Mouse (Mus musculus) thymus, postnatal 25 days (tissue): ENCODE data around the gene Dock7.
"Not testable (repeated sequence)": the region's sequence is repeated elsewhere in the genome, so short reads cannot be mapped to it uniquely, and the experiment has no call there.

ENCODE experiments used
- DNase-seq: peaks from one replicate; pipeline ENCODE4 v3.0.0; 2022

Dock7 gene

GRCm38 (mm10) chr4:98984701-98985100 is 136.0 kb downstream of the Dock7 start:
- no peak for DNase-seq

- not testable (repeated sequence) for DNase-seq
These were observed 140.7 kb downstream of the Dock7 start for GRCm38 (mm10) chr4:98979976-98980375.

GRCm38 (mm10) chr4:98978693-98979092 is 142.0 kb downstream of the Dock7 start:
- no peak for DNase-seq

- not testable (repeated sequence) for DNase-seq
These were observed 142.4 kb downstream of the Dock7 start for GRCm38 (mm10) chr4:98978288-98978687.

GRCm38 (mm10) chr4:98975741-98976140 is 145.0 kb downstream of the Dock7 start:
- no peak for DNase-seq

- no peak for DNase-seq
These were observed 150.8 kb downstream of the Dock7 start for GRCm38 (mm10) chr4:98969946-98970345.

GRCm38 (mm10) chr4:98960243-98960642 is 160.5 kb downstream of the Dock7 start:
- DNase-seq: no peak

GRCm38 (mm10) chr4:98955986-98956385 is 164.7 kb downstream of the Dock7 start:
- DNase-seq: no peak

- no peak for DNase-seq
These were observed 170.2 kb downstream of the Dock7 start for GRCm38 (mm10) chr4:98950563-98950962.

- DNase-seq: not testable (repeated sequence)
These were observed 182.5 kb downstream of the Dock7 start for GRCm38 (mm10) chr4:98938210-98938609.

- DNase-seq: no peak
These were observed 184.7 kb downstream of the Dock7 start for GRCm38 (mm10) chr4:98936036-98936435.

GRCm38 (mm10) chr4:98925250-98925781 is 195.4 kb downstream of the Dock7 start:
- peak; percentile 12 for DNase-seq

- DNase-seq: no peak
These were observed 195.9 kb downstream of the Dock7 start for GRCm38 (mm10) chr4:98924906-98925178.

GRCm38 (mm10) chr4:98924071-98924905 is 196.4 kb downstream of the Dock7 start:
- DNase-seq: peak; percentile 20

GRCm38 (mm10) chr4:98923568-98924070 is 197.1 kb downstream of the Dock7 start, which contains the start of gene Usp1:
Gene Usp1 (plus strand): TSS chr4:98923810.
- peak; percentile 84 for DNase-seq

- peak; percentile 94 for DNase-seq
These were observed 197.8 kb downstream of the Dock7 start for GRCm38 (mm10) chr4:98922643-98923567.

- DNase-seq: peak; percentile 7
These were observed 198.6 kb downstream of the Dock7 start for GRCm38 (mm10) chr4:98922061-98922642.

- DNase-seq: no peak
These were observed 199.8 kb downstream of the Dock7 start for GRCm38 (mm10) chr4:98920896-98921295.

GRCm38 (mm10) chr4:98918204-98918603 is 202.5 kb downstream of the Dock7 start:
- no peak for DNase-seq

- DNase-seq: no peak
These were observed 203.0 kb downstream of the Dock7 start for GRCm38 (mm10) chr4:98917724-98918123.

- no peak for DNase-seq
These were observed 210.5 kb downstream of the Dock7 start for GRCm38 (mm10) chr4:98910246-98910645.

GRCm38 (mm10) chr4:98887148-98887547 is 233.6 kb downstream of the Dock7 start:
- DNase-seq: peak; percentile 9
